Mouse (Mus musculus): ENCODE results near the gene Thnsl2. TPM values are rescaled to one million over a fixed set of nuclear protein-coding genes. Genes with fewer than 3 reads are reported as not detected.

Gene Thnsl2
- total and polyA plus RNA-seq, 3 experiments: not detected

DNA sequence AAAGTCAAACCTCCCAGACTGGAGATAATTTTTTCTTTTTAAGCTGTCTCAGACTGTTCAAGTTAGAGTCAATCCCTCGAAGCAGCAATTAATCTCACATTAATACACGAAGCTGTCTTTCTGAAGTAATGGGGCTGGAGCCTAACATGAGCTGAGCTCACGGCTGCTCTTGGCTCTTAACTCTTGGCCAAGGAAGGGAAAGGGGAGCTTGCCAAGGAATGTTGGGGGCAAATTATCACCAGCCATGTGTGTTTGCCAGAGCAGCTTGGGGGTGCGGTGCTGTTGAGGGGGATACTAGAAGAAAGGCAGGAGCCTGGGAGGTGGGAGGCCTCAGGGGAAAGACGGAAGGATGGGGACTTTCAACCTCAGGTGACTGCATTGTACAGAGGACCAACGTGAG, 63.0 kb downstream of the Thnsl2 start:
- in situ Hi-C loops (cut with MboI; ENCODE audit: low pct_ligation_motif_present, low pct_unique_long_range_greater_than_20kb, low sequenced_read_pairs): no loop called here
- Histone ChIP-seq H3K4me3 (replicated peaks in 1 of 3; ENCODE audit: low read depth in 2 of 3, low read length in 2 of 3, poor library complexity in 1 of 3) (no peak overlapping the region), H3K27ac (ENCODE audit: insufficient read depth, low read depth) (no peak overlapping the region), H3K79me2 (replicated peaks; ENCODE audit: control insufficient read depth, extremely low read depth, insufficient read depth, poor library complexity, severe bottlenecking) (no peaks in the 10 kb centered on the region), H3K36me3 (replicated peaks in 1 of 2; ENCODE audit: control insufficient read depth in 1 of 2, insufficient read depth in 1 of 2, low read length in 1 of 2) (no peaks in the 10 kb centered on the region), H3K4me1 (ENCODE audit: control insufficient read depth in 1 of 2, insufficient read depth in 2 of 2) (peaks cover 0 to 2% of the 10 kb centered on the region in 2 experiments; a peak in 1 of 4 replicates), H3K4me2 (ENCODE audit: insufficient read depth, low read depth, poor library complexity, severe bottlenecking) (no peak overlapping the region), H3K9ac (ENCODE audit: insufficient read depth, low read depth) (no peak overlapping the region), H3K9me3 (replicated peaks; ENCODE audit: low read length) (no peaks in the 10 kb centered on the region), H3K27me3 (replicated peaks) (no peaks in the 10 kb centered on the region)
- TF ChIP-seq KAT2A (IDR thresholded peaks at IDR 0.05; ENCODE audit: insufficient replicate concordance, low read length) (no peak), ZKSCAN1 (IDR thresholded peaks at IDR 0.05; ENCODE audit: borderline replicate concordance, low read depth, low read length) (no peak), HCFC1 (IDR thresholded peaks at IDR 0.05; ENCODE audit: low read depth, low read length) (no peak), MAX (IDR thresholded peaks at IDR 0.05; ENCODE audit: low read length) (no peak), JUND (conservative IDR thresholded peaks at IDR 0.05; ENCODE audit: low read depth, low read length) (no peak)
- dilution Hi-C loops (cut with MboI; ENCODE audit: extremely low pct_ligation_motif_present, extremely low pct_unique_long_range_greater_than_20kb, low sequenced_read_pairs): no loop called here
- DNase-seq (ENCODE audit: extremely low read depth): no peak

Other genes with a start within 250 kb of the Thnsl2 start
- gene Tex37, start 225.5 kb downstream of the Thnsl2 start, total RNA-seq (2012; rRNA removed): not detected in 2 replicates
- not detected in 2 replicates for gene Tex37, start 225.5 kb downstream of the Thnsl2 start, total RNA-seq (2014; rRNA removed)
- gene Tex37, start 225.5 kb downstream of the Thnsl2 start, polyA plus RNA-seq (2012; ENCODE audit: insufficient read length, low read depth): not detected in 2 replicates
- gene Foxi3, start 187.9 kb downstream of the Thnsl2 start, total RNA-seq (2012; rRNA removed): not detected in 2 replicates
- gene Foxi3, start 187.9 kb downstream of the Thnsl2 start, total RNA-seq (2014; rRNA removed): not detected in 2 replicates
- not detected in 2 replicates for gene Foxi3, start 187.9 kb downstream of the Thnsl2 start, polyA plus RNA-seq (2012; ENCODE audit: insufficient read length, low read depth)
- gene Fabp1, start 55.4 kb upstream of the Thnsl2 start, total RNA-seq (2012; rRNA removed): not detected in 2 replicates
- not detected in 2 replicates for gene Fabp1, start 55.4 kb upstream of the Thnsl2 start, total RNA-seq (2014; rRNA removed)
- gene Fabp1, start 55.4 kb upstream of the Thnsl2 start, polyA plus RNA-seq (2012; ENCODE audit: insufficient read length, low read depth): not detected in 2 replicates
- gene Krcc1, start 127.2 kb upstream of the Thnsl2 start, total RNA-seq (2012; rRNA removed): 16.7 and 18.7 TPM in 2 replicates
- gene Krcc1, start 127.2 kb upstream of the Thnsl2 start, total RNA-seq (2014; rRNA removed): 40.2 and 42.0 TPM in 2 replicates
- 23.6 and 28.2 TPM in 2 replicates for gene Krcc1, start 127.2 kb upstream of the Thnsl2 start, polyA plus RNA-seq (2012; ENCODE audit: insufficient read length, low read depth)
- gene Smyd1, start 177.8 kb upstream of the Thnsl2 start, total RNA-seq (2012; rRNA removed): 0.08 TPM in 2 replicates
- 0.08 and 0.61 TPM in 2 replicates for gene Smyd1, start 177.8 kb upstream of the Thnsl2 start, total RNA-seq (2014; rRNA removed)
- 0.27 and 0.37 TPM in 2 replicates for gene Smyd1, start 177.8 kb upstream of the Thnsl2 start, polyA plus RNA-seq (2012; ENCODE audit: insufficient read length, low read depth)
- 0.21 and 0.25 TPM in 2 replicates for gene Cd8b1, start 178.3 kb upstream of the Thnsl2 start, total RNA-seq (2012; rRNA removed)
- gene Cd8b1, start 178.3 kb upstream of the Thnsl2 start, total RNA-seq (2014; rRNA removed): 0.20 and 0.30 TPM in 2 replicates
- gene Cd8b1, start 178.3 kb upstream of the Thnsl2 start, polyA plus RNA-seq (2012; ENCODE audit: insufficient read length, low read depth): 0.49 and 0.51 TPM in 2 replicates
- 0.13 TPM in 1 of 2 replicates, not detected in the other for gene Cd8a, start 229.0 kb upstream of the Thnsl2 start, total RNA-seq (2012; rRNA removed)
- gene Cd8a, start 229.0 kb upstream of the Thnsl2 start, total RNA-seq (2014; rRNA removed): 0.12 TPM in 1 of 2 replicates, not detected in the other
- gene Cd8a, start 229.0 kb upstream of the Thnsl2 start, polyA plus RNA-seq (2012; ENCODE audit: insufficient read length, low read depth): 0.22 and 0.49 TPM in 2 replicates

Measured in CH12.LX (cell line).